Mouse (Mus musculus): ENCODE measurements around the gene Olfr1444. TPM values are rescaled to one million over a fixed set of nuclear protein-coding genes. Genes with fewer than 3 reads are reported as not detected.

Gene Olfr1444
- polyA plus RNA-seq (2017; shearing (Covaris generic)) = not detected

DNA sequence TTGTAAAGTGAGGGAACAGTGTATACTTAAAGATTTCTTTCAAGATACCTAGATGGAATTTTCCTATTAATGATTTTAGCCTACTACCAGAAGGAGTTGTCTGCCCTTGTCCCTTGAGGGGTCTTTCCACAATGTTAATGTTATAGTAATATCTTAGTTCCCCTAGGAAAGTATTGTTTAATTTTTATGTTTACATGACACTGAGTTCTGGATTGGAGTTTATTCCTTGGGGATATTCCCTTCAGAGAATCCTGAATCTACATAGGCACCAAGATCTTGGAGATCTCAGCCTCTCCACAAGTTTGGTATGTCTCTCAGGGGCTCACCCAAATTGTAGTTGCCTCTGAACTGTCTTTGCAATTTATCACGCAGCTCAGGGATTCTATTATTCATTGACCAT lies at the start of gene Olfr1444:
Olfr1444 (plus strand) TSS at position 301 of the 400 bp plus-strand sequence.

GRCm38 (mm10) chr19:12846382-12846781 lies 10.7 kb upstream of the Olfr1444 start, which contains the start of gene Gm5244:
Gene Gm5244, plus strand, starts transcription at chr19:12846682.

DNA sequence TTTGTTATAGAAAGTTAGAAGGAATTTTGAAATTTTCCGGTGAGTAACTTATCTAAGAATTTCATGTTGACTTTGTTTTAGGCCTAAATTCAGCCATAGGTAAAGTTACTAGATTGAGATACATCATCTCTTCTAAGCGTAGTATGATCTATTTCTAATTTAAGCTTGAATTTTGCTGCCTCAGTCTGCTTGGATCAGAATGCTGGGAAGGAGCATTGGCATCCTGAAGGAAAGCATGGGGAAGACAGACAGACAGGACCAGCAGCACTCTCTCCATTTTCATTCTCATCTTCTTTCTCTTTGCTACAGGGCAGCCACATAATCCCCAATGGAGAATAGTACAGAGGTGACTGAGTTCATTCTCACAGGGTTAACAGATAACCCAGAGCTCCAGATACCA lies 26.5 kb downstream of the Olfr1444 start, which contains the start of gene Olfr1445:
Olfr1445 (plus strand) TSS at position 301 of the 400 bp plus-strand sequence.

DNA sequence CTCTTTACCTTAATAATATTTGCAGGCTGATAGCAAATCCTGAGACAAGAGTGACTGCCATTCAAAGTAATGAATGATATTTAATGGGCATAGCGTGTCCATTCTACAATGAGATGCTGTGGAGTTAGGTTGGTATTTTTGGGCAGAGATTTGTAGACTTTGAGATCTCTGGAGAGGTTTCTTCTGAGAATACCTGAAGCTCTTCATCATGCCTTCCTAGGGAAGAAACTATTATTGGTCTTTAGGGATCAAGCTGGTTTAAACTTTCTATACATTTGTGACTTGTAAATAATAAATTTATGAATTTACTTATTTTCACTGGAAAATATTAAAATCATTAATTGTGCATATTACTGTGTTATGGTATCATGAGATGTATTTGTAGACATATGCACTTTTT lies 36.3 kb downstream of the Olfr1444 start, which contains the start of gene Olfr1446:
Olfr1446 (minus strand) TSS at position 101 of the 400 bp plus-strand sequence.

DNA sequence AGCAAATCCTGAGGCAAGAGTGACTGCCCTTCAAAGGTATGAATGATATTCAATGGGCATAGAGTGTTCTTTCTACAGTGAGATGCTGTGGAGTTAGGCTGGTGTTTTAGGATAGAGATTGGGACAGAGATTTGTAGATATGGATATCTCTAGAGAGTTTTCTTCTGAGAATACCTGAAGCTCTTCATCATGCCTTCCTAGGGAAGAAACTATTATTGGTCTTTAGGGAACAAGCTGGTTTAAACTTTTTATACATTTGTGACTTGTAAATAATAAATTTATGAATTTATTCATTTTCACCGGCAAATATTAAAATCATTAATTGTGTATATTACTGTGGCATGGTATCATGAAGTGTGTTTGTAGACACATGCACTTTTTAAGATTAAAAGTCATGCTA lies 46.6 kb downstream of the Olfr1444 start, which contains the start of gene Olfr1447:
Olfr1447 (minus strand) TSS at position 101 of the 400 bp plus-strand sequence.

Other genes starting within 250 kb of the Olfr1444 start
- gene Glyat, start 224.0 kb upstream of the Olfr1444 start, polyA plus RNA-seq (2017; shearing (Covaris generic)) = not detected
- gene Olfr1442, start 186.8 kb upstream of the Olfr1444 start, polyA plus RNA-seq (2017; shearing (Covaris generic)) = not detected
- gene Olfr1443, start 179.2 kb upstream of the Olfr1444 start, polyA plus RNA-seq (2017; shearing (Covaris generic)) = not detected
- not detected for gene Keg1, start 161.5 kb upstream of the Olfr1444 start, polyA plus RNA-seq (2017; shearing (Covaris generic))
- not detected for gene Cntf, start 91.7 kb upstream of the Olfr1444 start, polyA plus RNA-seq (2017; shearing (Covaris generic))
- gene Zfp91, start 61.2 kb upstream of the Olfr1444 start, polyA plus RNA-seq (2017; shearing (Covaris generic)) = 21.1 TPM
- gene Lpxn, start 61.1 kb upstream of the Olfr1444 start, polyA plus RNA-seq (2017; shearing (Covaris generic)) = 348 TPM
- gene Gm5244, start 10.6 kb upstream of the Olfr1444 start, polyA plus RNA-seq (2017; shearing (Covaris generic)) = not detected
- gene Olfr1445, start 26.6 kb downstream of the Olfr1444 start, polyA plus RNA-seq (2017; shearing (Covaris generic)) = not detected
- gene Olfr1446, start 36.2 kb downstream of the Olfr1444 start, polyA plus RNA-seq (2017; shearing (Covaris generic)) = not detected
- not detected for gene Olfr1447, start 46.5 kb downstream of the Olfr1444 start, polyA plus RNA-seq (2017; shearing (Covaris generic))
- not detected for gene Olfr1448, start 67.1 kb downstream of the Olfr1444 start, polyA plus RNA-seq (2017; shearing (Covaris generic))
- not detected for gene Olfr1449, start 73.6 kb downstream of the Olfr1444 start, polyA plus RNA-seq (2017; shearing (Covaris generic))
- gene Olfr1450, start 93.0 kb downstream of the Olfr1444 start, polyA plus RNA-seq (2017; shearing (Covaris generic)) = not detected
- not detected for gene Olfr1451, start 137.7 kb downstream of the Olfr1444 start, polyA plus RNA-seq (2017; shearing (Covaris generic))
- not detected for gene Olfr1453, start 171.0 kb downstream of the Olfr1444 start, polyA plus RNA-seq (2017; shearing (Covaris generic))
- gene Olfr1454, start 203.3 kb downstream of the Olfr1444 start, polyA plus RNA-seq (2017; shearing (Covaris generic)) = not detected
- gene Olfr1457, start 240.6 kb downstream of the Olfr1444 start, polyA plus RNA-seq (2017; shearing (Covaris generic)) = 0.15 TPM
- not detected for gene Olfr1458, start 249.5 kb downstream of the Olfr1444 start, polyA plus RNA-seq (2017; shearing (Covaris generic))

All from effector memory CD4-positive, alpha-beta T cell, adult 5 months (primary cell).